Mouse (Mus musculus): Measurements from ENCODE around the gene Mlxipl. TPM values are rescaled to one million over a fixed set of nuclear protein-coding genes. Genes with fewer than 3 reads are reported as not detected.

The Mlxipl gene
- polyA plus RNA-seq, 1 experiment from 2014 or later: 2.0 TPM

DNA sequence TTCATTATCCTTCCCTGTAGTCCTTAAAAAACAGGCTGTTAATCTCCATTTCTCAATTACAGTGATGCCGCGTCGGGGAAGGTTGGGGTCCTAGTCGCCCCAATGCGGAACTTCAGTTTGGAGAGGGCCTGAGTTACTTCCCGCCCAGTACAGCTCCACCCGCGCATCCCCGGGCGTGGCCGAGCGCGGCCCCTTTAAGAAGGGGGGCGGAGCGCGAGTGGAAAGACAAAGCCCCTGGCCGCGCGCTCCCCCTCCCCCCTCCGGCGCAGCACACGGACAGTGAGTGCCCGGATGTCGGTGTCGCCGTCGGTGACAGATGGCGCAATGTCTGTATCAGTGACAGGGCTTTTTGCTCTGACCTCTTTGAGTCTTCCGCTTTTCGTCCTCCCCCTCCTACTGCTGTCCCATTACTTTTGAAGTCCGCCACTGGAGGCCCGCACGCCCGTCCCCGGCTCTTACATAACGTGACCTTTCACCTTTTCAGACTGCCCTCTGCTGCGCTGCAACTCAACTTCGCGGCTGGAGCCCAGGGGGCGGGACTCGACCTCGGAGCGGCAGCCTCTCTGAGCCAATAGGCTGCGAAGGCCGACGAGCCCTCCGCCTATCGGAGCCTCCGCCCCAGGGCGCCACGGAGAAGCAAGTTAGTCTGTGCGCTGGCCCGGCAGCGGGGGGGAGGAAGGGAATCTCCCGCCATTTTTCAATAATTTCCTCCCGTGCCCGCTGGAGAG is 97.1 kb downstream of the Mlxipl start, which contains the start of gene Baz1b:
TSS of gene Baz1b (plus strand) at position 644 of the 728 bp plus-strand sequence.
- peak within 1 kb of the TSS; percentile 86 for H3K4me2 ChIP-seq (replicated peaks)
- peak within 1 kb of the TSS; percentile 98 for H3K27ac ChIP-seq (replicated peaks)
- H3K4me1 ChIP-seq: peaks cover 25% of the 10 kb centered on the region
- H3K9ac ChIP-seq (replicated peaks): peak within 1 kb of the TSS; percentile 99
- peaks cover 15% of the 10 kb centered on the region for H3K36me3 ChIP-seq
- ATAC-seq (ENCODE audit: low FRiP score, low read depth): peak; percentile 98
- under 1% methylated on average over 57 of the region's 57 CpGs for WGBS
- H3K27me3 ChIP-seq: no peaks in the 10 kb centered on the region
- H3K4me3 ChIP-seq: peak within 1 kb of the TSS; percentile 99
- H3K9me3 ChIP-seq: peaks cover 6% of the 10 kb centered on the region; the same call in 1 of the 2 replicates

DNA sequence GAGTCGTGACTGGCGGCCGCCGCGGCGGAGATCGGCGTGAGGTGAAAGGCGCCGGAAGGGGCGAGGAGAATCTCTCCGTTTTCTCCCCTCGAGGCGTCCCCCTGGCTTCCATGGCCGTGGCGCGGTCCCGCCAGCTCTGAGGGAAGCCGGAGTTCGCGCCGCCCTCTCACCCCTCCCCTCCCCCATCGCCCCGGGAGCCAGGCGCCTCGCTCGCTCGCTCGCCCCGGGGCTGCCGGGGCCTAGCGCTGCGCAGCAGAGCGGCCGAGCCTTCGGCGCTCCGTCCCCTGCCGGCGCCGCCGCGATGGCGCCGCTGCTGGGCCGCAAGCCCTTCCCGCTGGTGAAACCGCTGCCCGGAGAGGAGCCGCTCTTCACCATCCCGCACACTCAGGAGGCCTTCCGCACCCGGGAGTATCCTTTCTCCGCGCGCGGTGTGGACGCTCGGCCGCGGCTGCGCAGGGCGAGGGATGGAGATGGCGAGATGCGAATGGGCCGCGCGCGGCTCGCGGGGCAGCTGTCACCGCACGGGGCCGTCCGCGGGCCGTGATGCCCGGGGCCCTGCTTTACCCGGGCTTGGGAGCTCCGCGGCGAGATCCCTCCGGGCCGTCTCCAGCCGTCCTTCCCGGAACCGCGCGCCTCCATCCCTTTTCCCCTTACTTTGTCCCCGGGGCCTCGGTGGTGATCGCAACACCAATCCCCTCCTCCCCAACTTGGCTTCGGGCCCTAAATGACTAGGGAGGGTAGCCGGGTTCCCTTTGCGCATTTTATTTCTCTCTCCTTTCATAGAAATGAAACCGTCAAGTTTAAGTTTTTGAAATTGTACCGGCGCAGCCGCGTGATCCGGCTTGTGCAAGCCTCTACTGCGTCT is 97.9 kb downstream of the Mlxipl start:
- peaks cover 30% of the 10 kb centered on the region for H3K4me1 ChIP-seq
- H3K9me3 ChIP-seq: peaks cover 6% of the 10 kb centered on the region; the same call in 1 of the 2 replicates
- peak overlapping the region; percentile 99 for H3K9ac ChIP-seq (replicated peaks)
- WGBS: under 1% methylated on average over 100 of the region's 102 CpGs
- H3K27ac ChIP-seq (replicated peaks): peak overlapping the region; percentile 98
- peak overlapping the region; percentile 86 for H3K4me2 ChIP-seq (replicated peaks)
- ATAC-seq (ENCODE audit: low FRiP score, low read depth): peak; percentile 75
- H3K27me3 ChIP-seq: no peaks in the 10 kb centered on the region
- peak overlapping the region; percentile 99 for H3K4me3 ChIP-seq
- peaks cover 7% of the 10 kb centered on the region; the same call in 1 of the 2 replicates for H3K36me3 ChIP-seq

Other genes with a start within 250 kb of the Mlxipl start
- gene Tmem270, start 183.2 kb upstream of the Mlxipl start, polyA plus RNA-seq (2016; fragmentation: Nextera tagmentation; extraction: Ambion mirVana): not detected in 2 replicates
- 2.5 TPM in 2 replicates for gene Cldn13, start 174.4 kb upstream of the Mlxipl start, polyA plus RNA-seq (2016; fragmentation: Nextera tagmentation; extraction: Ambion mirVana)
- gene Mettl27, start 157.5 kb upstream of the Mlxipl start, polyA plus RNA-seq (2016; fragmentation: Nextera tagmentation; extraction: Ambion mirVana): 9.5 and 10.4 TPM in 2 replicates
- gene Cldn4, start 143.0 kb upstream of the Mlxipl start, polyA plus RNA-seq (2016; fragmentation: Nextera tagmentation; extraction: Ambion mirVana): 0.98 and 2.0 TPM in 2 replicates
- 2.3 and 2.8 TPM in 2 replicates for gene Cldn3, start 103.7 kb upstream of the Mlxipl start, polyA plus RNA-seq (2016; fragmentation: Nextera tagmentation; extraction: Ambion mirVana)
- 39.1 and 41.4 TPM in 2 replicates for gene Abhd11, start 80.7 kb upstream of the Mlxipl start, polyA plus RNA-seq (2016; fragmentation: Nextera tagmentation; extraction: Ambion mirVana)
- 27.8 and 29.3 TPM in 2 replicates for gene Stx1a, start 66.4 kb upstream of the Mlxipl start, polyA plus RNA-seq (2016; fragmentation: Nextera tagmentation; extraction: Ambion mirVana)
- gene Dnajc30, start 25.7 kb upstream of the Mlxipl start, polyA plus RNA-seq (2016; fragmentation: Nextera tagmentation; extraction: Ambion mirVana): 27.6 and 28.3 TPM in 2 replicates
- gene Bud23, start 24.9 kb upstream of the Mlxipl start, polyA plus RNA-seq (2016; fragmentation: Nextera tagmentation; extraction: Ambion mirVana): 118 and 119 TPM in 2 replicates
- gene Vps37d, start 11.6 kb upstream of the Mlxipl start, polyA plus RNA-seq (2016; fragmentation: Nextera tagmentation; extraction: Ambion mirVana): 28.2 and 32.1 TPM in 2 replicates
- gene Tbl2, start 59.8 kb downstream of the Mlxipl start, polyA plus RNA-seq (2016; fragmentation: Nextera tagmentation; extraction: Ambion mirVana): 26.3 and 26.5 TPM in 2 replicates
- gene Bcl7b, start 78.4 kb downstream of the Mlxipl start, polyA plus RNA-seq (2016; fragmentation: Nextera tagmentation; extraction: Ambion mirVana): 46.8 and 49.6 TPM in 2 replicates
- gene Baz1b, start 97.4 kb downstream of the Mlxipl start, polyA plus RNA-seq (2016; fragmentation: Nextera tagmentation; extraction: Ambion mirVana): 68.1 and 70.4 TPM in 2 replicates
- 12.2 and 14.6 TPM in 2 replicates for gene Fzd9, start 161.3 kb downstream of the Mlxipl start, polyA plus RNA-seq (2016; fragmentation: Nextera tagmentation; extraction: Ambion mirVana)